Mouse (Mus musculus): ENCODE data around the gene Ccdc13. TPM values are rescaled to one million over a fixed set of nuclear protein-coding genes. Genes with fewer than 3 reads are reported as not detected.

Ccdc13 gene
- total RNA-seq, 2 experiments from 2014 or later: 0.32 to 0.46 TPM

DNA sequence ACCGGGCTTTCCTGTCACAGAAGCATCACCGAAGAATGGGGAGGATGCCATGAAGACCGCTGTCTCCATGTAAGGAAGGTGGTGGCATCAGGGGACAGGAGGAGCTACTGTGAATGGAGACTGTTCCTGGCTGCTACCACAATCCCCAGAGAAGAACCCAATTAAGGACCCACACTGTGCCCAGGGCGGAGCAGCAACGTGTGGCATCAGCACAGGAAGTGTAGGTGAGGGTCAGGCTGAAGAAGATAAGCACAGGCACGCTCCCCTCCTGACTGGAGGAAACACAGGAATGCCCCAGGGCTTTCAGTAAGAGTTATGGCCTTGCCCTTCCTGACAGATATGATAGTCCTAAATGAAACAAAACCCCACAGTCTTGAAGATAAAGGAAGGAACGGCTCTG, 36.5 kb downstream of the Ccdc13 start:
- DNase-seq: no peak

DNA sequence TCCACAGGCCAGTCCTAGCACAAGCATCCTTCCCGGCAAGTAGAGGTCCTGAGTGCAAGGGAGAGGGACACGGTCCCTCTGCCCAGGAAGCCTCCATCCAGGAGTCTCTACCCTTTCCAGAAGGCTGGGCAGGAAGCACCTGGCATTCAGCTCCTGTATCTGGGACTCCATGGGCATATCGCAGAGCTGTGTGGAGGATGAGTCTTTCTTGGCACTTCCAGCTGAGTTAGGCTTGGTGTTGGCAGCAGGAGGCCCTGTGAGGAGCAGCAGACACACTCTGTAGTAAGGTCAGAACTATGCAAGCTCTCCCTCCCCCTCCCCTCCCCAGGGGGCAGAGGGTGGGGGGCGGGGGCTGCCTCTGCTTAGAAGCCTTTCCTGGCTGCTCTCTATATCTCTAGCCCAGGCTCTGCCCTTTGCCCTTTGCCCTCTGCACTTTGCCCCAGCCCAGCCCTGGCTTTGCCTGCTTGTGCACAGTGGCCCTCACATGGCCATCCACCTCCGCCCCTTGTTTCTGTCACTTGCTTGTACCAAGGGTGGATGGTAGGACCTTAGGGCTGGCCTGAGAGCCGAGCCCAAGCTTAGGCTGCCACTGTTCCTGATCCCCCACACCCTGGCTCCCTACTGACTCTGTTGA, 40.3 kb downstream of the Ccdc13 start:
- no peak for DNase-seq

DNA sequence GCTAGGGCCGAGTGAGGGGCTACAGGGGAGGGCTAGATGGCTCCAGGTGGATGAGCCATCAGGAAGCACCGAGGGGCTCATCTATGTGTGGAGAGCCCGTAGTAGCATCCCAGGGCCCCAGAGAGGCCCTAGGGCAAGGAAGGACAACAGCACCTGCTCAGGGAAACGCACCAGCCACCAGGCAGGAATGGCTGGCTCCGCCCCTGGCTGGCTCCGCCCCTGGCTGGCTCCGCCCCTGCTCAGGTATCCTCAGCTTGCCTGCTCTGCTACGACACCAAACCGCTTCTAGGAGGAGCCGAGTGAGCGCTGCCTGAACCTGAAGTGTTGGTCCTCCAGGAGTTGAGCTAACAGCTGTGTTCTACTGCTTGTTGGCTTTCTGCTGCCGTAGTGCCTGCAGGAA, 41.5 kb downstream of the Ccdc13 start:
- no peak for DNase-seq

DNA sequence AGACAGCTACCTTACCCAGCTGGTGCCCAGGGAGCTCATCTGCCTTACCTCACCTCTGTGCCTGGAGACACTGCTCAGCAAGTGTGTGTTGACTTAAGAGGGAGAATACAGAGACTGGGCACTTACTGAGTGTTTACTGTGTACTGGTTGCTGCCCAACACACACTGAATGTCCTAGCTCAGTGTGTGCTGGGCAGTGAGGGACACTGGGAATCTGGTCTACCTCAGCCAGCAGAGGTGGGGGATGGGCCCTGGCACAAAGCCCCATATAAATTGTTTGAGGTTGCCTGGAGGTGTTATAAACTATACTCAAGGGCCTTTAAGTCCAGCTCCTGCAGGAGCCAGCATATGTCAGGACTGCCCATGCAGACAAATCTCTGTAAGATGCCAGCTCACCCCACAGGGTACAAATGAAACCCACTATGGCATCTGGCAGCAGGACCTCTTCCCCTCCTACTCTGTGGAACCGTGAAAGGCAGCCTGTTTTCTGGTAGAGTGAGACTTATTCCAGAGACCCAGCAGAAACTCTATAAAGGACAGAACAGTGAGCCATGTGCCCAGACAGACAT, 44.2 kb downstream of the Ccdc13 start:
- DNase-seq: no peak

- peak; percentile 78 for DNase-seq
Measured at GRCm38 (mm10) chr9:121791757-121792521, 47.3 kb downstream of the Ccdc13 start, which contains the start of gene Hhatl. Gene Hhatl (minus strand): TSS chr9:121792507.

GRCm38 (mm10) chr9:121791206-121791605, 48.1 kb downstream of the Ccdc13 start:
- DNase-seq: peak; percentile 89

- DNase-seq: no peak
Measured at GRCm38 (mm10) chr9:121786359-121786758, 52.9 kb downstream of the Ccdc13 start.

GRCm38 (mm10) chr9:121785261-121785660, 54.0 kb downstream of the Ccdc13 start:
- DNase-seq: no peak

GRCm38 (mm10) chr9:121784801-121785200, 54.5 kb downstream of the Ccdc13 start:
- DNase-seq: no peak

DNA sequence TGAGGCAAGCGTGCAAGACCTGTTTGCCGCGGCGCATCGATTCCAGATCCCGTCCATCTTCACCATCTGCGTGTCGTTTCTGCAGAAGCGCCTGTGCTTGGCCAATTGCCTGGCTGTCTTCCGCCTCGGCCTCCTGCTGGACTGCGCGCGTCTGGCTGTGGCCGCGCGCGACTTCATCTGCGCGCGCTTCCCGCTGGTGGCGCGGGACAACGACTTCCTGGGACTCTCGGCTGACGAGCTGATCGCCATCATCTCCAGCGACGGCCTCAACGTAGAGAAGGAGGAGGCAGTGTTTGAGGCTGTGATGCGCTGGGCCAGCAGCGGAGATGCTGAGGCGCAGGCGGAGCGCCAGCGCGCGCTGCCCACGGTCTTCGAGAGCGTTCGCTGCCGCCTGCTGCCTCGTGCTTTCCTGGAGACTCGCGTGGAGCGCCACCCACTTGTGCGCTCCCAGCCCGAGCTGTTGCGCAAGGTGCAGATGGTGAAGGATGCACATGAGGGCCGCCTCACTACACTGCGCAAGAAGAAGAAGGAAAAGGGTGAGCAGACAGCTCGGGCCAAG, 61.1 kb downstream of the Ccdc13 start:
- peak; percentile 49 for DNase-seq

DNA sequence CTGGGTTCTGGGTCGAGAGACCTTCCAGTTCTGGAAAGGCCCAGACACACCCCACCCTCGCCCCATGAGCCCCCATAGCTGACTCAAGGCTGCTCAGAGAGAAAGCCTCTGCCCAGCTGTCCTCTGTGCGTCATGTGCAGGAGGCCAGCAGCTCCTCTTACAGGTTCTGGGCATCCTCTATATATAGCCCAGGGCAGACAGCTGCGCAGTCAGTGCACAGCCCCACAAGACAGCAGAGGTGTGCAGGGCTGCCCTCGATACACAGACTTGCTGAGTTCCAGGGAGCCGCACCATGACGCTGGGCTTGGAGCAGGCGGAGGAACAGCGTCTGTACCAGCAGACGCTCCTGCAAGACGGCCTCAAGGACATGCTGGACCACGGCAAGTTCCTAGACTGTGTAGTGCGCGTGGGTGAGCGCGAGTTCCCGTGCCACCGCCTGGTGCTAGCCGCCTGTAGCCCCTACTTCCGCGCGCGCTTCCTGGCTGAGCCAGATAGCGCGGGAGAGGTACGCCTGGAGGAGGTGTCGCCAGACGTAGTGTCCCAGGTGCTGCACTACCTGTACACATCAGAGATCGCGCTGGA, 61.7 kb downstream of the Ccdc13 start, which contains the start of gene Klhl40:
Gene Klhl40, plus strand, starts transcription at position 124 of the 582 bp plus-strand sequence.
- peak; percentile 80 for DNase-seq

DNA sequence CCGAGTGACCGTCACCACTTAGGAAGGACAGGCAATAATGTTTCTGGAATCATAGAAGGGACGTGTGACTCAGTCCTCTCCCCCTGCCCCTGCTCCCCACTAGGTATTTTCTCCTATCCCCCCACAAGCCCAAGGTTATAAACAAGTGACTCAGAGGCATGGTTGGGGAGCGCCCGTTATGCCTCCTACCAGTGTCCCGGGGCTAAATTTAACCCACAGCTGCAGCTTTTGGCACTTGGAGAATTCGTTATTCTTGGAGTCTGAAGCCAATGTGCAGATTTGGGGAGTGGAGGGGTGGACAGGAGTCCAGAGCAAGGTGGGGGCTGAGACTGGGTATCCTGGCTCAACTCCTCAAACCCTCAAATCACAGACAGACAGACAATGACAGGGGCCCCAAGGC, 62.8 kb downstream of the Ccdc13 start:
- no peak for DNase-seq

GRCm38 (mm10) chr9:121775951-121776350, 63.3 kb downstream of the Ccdc13 start:
- no peak for DNase-seq

GRCm38 (mm10) chr9:121772412-121772811, 66.8 kb downstream of the Ccdc13 start:
- DNase-seq: no peak

DNA sequence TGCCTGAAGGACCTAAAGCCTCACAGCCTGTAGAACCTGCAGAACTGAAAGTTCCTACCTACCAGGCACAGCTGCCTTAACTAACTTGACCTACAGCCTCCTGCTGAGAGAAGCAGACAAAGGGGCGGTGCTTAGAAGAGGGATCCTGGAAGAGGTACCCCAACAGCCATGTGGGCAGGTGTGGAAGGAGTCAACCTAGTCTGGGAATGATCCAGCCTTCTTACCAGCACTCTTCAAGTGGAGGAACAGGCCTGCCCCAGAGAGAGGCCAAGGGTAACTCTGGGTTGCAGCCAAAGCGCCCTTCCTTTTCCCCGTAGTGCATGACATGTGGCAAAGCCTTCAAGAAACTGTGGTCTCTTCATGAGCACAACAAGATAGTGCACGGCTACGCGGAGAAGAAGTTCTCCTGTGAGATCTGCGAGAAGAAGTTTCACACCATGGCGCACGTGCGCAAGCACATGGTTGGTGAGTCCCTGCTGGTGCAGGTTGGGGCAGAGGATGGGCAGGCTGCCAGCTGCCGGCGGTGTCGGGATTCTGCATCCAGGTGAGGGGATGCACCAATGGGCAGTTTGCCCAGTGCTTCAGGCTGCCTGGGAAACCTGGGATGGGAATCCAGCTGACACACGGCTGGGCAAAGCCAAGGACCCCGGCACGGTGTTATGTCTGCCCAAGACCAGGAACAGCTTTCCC, 74.0 kb downstream of the Ccdc13 start:
- no peak for DNase-seq

- DNase-seq: peak; percentile 59
Measured at GRCm38 (mm10) chr9:121763716-121764115, 75.5 kb downstream of the Ccdc13 start.

DNA sequence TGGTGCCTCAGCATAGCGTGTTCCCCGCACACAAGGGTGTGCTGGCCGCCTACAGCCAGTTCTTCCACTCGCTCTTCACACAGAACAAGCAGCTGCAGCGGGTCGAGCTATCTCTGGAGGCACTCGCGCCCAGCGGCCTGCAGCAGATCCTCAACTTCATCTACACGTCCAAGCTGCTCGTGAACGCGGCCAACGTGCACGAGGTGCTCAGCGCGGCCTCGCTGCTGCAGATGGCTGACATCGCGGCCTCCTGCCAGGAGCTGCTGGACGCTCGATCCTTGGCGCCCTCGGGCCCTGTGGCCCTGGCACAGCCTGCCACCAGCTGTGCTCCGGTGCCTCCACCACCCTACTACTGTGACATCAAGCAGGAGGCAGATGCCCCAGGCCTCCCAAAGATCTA, 76.5 kb downstream of the Ccdc13 start:
- peak; percentile 63 for DNase-seq

- DNase-seq: peak; percentile 63
Measured at GRCm38 (mm10) chr9:121762248-121762647, 77.0 kb downstream of the Ccdc13 start.

- DNase-seq: no peak
Measured at GRCm38 (mm10) chr9:121761787-121762186, 77.5 kb downstream of the Ccdc13 start.

- DNase-seq: no peak
Measured at GRCm38 (mm10) chr9:121761091-121761665, 78.1 kb downstream of the Ccdc13 start.

DNA sequence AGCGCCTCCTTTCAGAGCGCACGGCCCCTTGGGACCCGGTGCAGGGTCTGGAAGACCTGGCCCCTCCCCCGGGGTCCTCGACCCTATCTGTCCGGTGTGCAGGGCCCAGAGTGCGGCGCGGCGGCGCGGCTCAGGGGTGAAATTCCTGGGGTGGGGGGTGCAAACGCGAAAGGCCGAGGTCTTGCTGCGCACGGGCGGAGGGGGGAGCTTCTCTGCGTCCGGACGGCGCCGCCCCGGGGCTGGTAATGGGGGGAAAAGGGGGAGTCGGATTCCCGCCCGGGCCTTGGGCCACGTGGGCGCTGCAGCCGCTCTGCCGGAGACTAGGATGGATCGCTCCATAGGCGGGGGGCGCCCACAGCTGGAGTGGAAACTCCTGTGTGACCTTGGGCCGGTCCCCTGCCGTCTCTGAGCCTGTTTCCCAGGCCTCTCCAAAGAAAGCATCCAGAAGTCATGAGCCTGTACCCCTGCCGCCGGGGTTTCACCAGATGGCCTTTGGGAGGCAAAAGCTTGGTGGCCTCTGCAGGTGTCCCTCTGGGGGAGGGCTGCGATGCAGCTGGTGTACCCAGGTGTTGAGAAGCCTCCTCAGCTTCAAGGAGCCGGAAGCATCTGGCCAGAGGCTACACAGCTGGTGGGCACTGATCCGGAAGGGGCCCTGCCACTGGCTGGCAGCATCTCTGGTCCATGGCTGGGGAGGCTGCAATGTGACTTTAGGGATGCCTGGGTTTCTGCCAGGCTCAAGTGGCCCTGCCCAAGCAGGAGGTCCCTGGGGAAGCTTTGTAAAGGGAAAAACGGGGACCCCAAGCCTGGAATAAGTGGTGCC, 78.8 kb downstream of the Ccdc13 start:
- DNase-seq: peak; percentile 81

Data from gastrocnemius, postnatal 25 days (tissue).